Mouse (Mus musculus): ENCODE results near the gene Olfr1009. TPM values are rescaled to one million over a fixed set of nuclear protein-coding genes. Genes with fewer than 3 reads are reported as not detected.
"Not testable (repeated sequence)": the region's sequence is repeated elsewhere in the genome, so short reads cannot be mapped to it uniquely, and the experiment has no call there.

The Olfr1009 gene
- 0.22 TPM in 1 of 2 replicates, not detected in the other for total RNA-seq (2021)
- long read RNA-seq, experiment 1, result 0 reads
- long read RNA-seq, experiment 2, result 0 reads

GRCm38 (mm10) chr2:85715119-85715518 lies at the start of gene Olfr1009:
Gene Olfr1009, plus strand, starts transcription at chr2:85715419.
- DNase-seq, result no peak

DNA sequence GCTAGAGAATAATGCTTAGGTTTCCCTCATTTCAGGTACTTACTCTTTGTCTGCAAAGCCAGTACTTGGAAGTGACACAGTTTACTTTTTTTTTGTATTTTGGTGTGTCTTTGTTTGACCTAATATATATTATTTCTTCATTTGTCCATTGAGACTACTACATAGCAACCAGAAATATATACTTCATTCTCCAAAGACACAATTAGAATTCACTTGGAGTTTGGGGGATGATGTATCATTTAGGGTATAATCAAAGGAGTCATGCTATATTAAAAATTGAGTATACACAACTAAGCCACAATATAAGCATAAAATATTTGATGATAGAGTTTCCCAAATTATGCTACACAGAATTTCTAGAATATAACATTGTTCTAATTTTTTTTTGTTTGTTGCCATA lies 36.6 kb upstream of the Olfr1009 start, which contains the start of gene Olfr1006:
Gene Olfr1006 (minus strand): TSS at position 101 of the 400 bp plus-strand sequence.
- DNase-seq, result no peak

DNA sequence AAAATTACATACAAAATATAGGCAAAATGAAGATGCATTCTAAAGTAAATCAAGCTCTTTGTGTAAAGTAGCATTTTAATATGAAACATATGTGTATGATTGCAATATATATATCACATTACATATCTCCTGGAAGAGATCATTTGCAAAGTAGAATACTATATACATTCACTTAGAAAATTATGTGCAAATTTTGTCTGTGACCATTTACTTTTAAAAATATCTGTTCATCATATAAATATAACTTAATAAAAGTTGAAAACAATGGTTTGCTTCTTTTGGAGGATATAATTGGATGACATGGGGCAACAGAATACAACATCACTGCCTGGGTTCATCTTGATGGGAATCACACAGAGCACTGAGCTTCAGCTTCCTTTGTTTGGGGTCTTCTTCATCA lies 26.1 kb upstream of the Olfr1009 start, which contains the start of gene Olfr1008:
Gene Olfr1008 (plus strand): TSS at position 301 of the 400 bp plus-strand sequence.
- DNase-seq, result no peak

- DNase-seq, result not testable (repeated sequence)
Observed at GRCm38 (mm10) chr2:85710680-85711079, 4.5 kb upstream of the Olfr1009 start.

- DNase-seq, result no peak
Observed at GRCm38 (mm10) chr2:85711159-85711558, 4.1 kb upstream of the Olfr1009 start.

DNA sequence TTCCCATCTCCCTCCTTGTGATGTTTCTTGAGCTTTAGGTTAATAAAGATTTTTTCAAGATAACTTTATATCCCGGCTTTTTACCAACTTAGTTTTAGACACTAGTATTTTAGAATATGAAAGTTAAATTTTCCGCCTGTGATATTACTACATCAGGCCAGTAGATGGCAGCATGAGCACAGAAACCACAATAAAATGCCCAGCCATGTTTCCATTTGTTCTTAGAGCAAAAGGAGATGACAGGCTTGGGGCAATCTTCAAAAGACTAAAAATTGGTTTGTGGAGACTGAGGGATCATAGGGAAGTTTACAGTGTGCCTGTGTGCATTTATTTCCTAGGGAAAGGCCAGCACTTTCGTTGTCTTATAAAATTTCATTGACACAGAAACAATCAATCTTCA lies 10.6 kb downstream of the Olfr1009 start:
- DNase-seq, result peak; percentile 27

GRCm38 (mm10) chr2:85753822-85754221 lies 38.6 kb downstream of the Olfr1009 start:
- DNase-seq, result no peak

- DNase-seq, result no peak
Observed at GRCm38 (mm10) chr2:85762666-85763065, 47.4 kb downstream of the Olfr1009 start, which contains the start of gene Olfr1012. Gene Olfr1012, minus strand, starts transcription at chr2:85762766.

- DNase-seq, result no peak
Observed at GRCm38 (mm10) chr2:85766798-85767197, 51.6 kb downstream of the Olfr1009 start, which contains the start of gene Olfr1013. Gene Olfr1013, plus strand, starts transcription at chr2:85767098.

DNA sequence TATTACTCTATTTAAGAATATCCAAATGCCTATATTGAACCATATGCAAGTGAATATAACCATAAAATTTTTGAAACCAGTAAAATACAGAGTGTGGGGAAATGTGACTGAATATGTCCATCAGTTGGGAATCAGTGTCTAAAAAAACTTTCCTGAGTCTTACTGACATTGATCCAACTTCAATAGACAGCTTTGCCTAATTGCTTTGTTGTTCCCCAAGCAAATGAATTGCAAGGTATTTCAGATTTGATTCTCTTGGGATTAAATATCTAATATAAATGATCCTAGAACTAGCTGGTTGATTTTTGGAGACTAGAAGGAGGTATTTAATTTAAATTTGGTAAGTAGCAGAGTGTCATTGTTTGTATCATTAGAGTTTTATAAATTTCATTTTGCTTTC lies 57.2 kb downstream of the Olfr1009 start, which contains the start of gene Olfr1014:
Gene Olfr1014 (plus strand): TSS at position 301 of the 400 bp plus-strand sequence.
- DNase-seq, result no peak

Other genes starting within 250 kb of the Olfr1009 start
- 0.22 TPM in 1 of 2 replicates, not detected in the other for gene 4833423E24Rik, start 196.4 kb upstream of the Olfr1009 start, total RNA-seq (2021)
- not detected in 2 replicates for gene Olfr996, start 136.2 kb upstream of the Olfr1009 start, total RNA-seq (2021)
- gene Olfr998, start 126.5 kb upstream of the Olfr1009 start, total RNA-seq (2021), result not detected in 2 replicates
- not detected in 2 replicates for gene Olfr1000, start 103.5 kb upstream of the Olfr1009 start, total RNA-seq (2021)
- gene Olfr1002, start 64.7 kb upstream of the Olfr1009 start, total RNA-seq (2021), result not detected in 2 replicates
- gene Olfr154, start 51.0 kb upstream of the Olfr1009 start, total RNA-seq (2021), result not detected in 2 replicates
- not detected in 2 replicates for gene Olfr1006, start 36.7 kb upstream of the Olfr1009 start, total RNA-seq (2021)
- not detected in 2 replicates for gene Olfr1008, start 26.0 kb upstream of the Olfr1009 start, total RNA-seq (2021)
- not detected in 2 replicates for gene Olfr1012, start 47.3 kb downstream of the Olfr1009 start, total RNA-seq (2021)
- gene Olfr1013, start 51.7 kb downstream of the Olfr1009 start, total RNA-seq (2021), result 0.11 TPM in 1 of 2 replicates, not detected in the other
- gene Olfr1014, start 57.3 kb downstream of the Olfr1009 start, total RNA-seq (2021), result not detected in 2 replicates
- gene Olfr1015, start 66.6 kb downstream of the Olfr1009 start, total RNA-seq (2021), result not detected in 2 replicates
- not detected in 2 replicates for gene Olfr1016, start 87.1 kb downstream of the Olfr1009 start, total RNA-seq (2021)
- gene Olfr1018, start 103.1 kb downstream of the Olfr1009 start, total RNA-seq (2021), result not detected in 2 replicates
- not detected in 2 replicates for gene Olfr1019, start 130.1 kb downstream of the Olfr1009 start, total RNA-seq (2021)
- not detected in 2 replicates for gene Olfr1020, start 131.6 kb downstream of the Olfr1009 start, total RNA-seq (2021)
- gene Olfr1022, start 153.2 kb downstream of the Olfr1009 start, total RNA-seq (2021), result not detected in 2 replicates
- gene Olfr1023, start 170.2 kb downstream of the Olfr1009 start, total RNA-seq (2021), result not detected in 2 replicates
- gene Olfr1024, start 189.6 kb downstream of the Olfr1009 start, total RNA-seq (2021), result not detected in 2 replicates
- not detected in 2 replicates for gene Olfr1025-ps1, start 199.8 kb downstream of the Olfr1009 start, total RNA-seq (2021)
- not detected in 2 replicates for gene Olfr1026, start 206.1 kb downstream of the Olfr1009 start, total RNA-seq (2021)
- not detected in 2 replicates for gene Olfr1028, start 235.0 kb downstream of the Olfr1009 start, total RNA-seq (2021)

All from adrenal gland, postnatal 14 days (tissue).